Mouse (Mus musculus) lung, adult 2 months (tissue): ENCODE data around the gene Ccsap.

Experiments
- CTCF ChIP-seq: fragments of 200-500 bp; IDR thresholded peaks from 2 replicates; pipeline ENCODE4 v1.5.1; 2011; ENCODE audit warnings: mild to moderate bottlenecking, low read length, control low read depth; ENCODE audit not compliant: insufficient read depth
- POLR2A ChIP-seq: fragments of 200-500 bp; IDR thresholded peaks from 2 replicates; pipeline ENCODE4 v1.6.1; 2011; ENCODE audit warnings: low read depth, mild to moderate bottlenecking, control low read depth, low read length, borderline replicate concordance; ENCODE audit errors: extremely low read depth

DNA sequence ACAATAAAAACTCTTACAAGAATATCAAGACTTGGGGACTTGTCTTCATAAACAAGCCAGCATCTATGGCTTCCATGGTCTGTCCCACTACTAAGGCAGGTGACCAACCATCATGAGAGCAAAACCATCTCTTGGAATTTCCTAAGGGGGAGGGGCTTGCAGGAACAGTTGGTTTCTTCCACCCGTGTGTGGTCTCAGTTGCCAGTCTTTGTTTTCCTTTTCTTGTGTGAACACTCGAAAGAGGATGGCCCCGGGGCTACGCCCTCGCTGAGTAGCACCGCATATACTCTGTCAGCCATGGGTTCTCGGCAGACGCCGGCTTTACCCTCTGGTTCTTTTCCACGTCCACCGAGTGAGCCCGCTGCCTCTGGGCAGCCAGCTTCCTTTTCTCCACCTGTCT lies 17.9 kb downstream of the Ccsap start:
- no peak for TF ChIP-seq POLR2A
- TF ChIP-seq CTCF, result no peak
